Mouse (Mus musculus): Measurements from ENCODE around the gene Fbxo34. TPM values are rescaled to one million over a fixed set of nuclear protein-coding genes. Genes with fewer than 3 reads are reported as not detected.
"Not testable (repeated sequence)": the region's sequence is repeated elsewhere in the genome, so short reads cannot be mapped to it uniquely, and the experiment has no call there.

Gene Fbxo34
- polyA plus RNA-seq, 1 experiment from 2014 or later = 26.4 TPM

GRCm38 (mm10) chr14:47525861-47526260 is 75.6 kb downstream of the Fbxo34 start:
- H3K9me3 ChIP-seq = no peaks in the 10 kb centered on the region

GRCm38 (mm10) chr14:47527833-47528232 is 77.6 kb downstream of the Fbxo34 start:
- H3K36me3 ChIP-seq = peaks cover 13% of the 10 kb centered on the region; the same call in 1 of the 2 replicates
- no peaks in the 10 kb centered on the region for H3K9me3 ChIP-seq
- no peak for ATAC-seq (ENCODE audit: low FRiP score, low read depth)
- no peak overlapping the region for H3K4me3 ChIP-seq
- no peak overlapping the region for H3K4me2 ChIP-seq (replicated peaks)
- H3K9ac ChIP-seq (replicated peaks) = no peak overlapping the region
- no peaks in the 10 kb centered on the region for H3K27me3 ChIP-seq
- H3K4me1 ChIP-seq = no peaks in the 10 kb centered on the region
- no peak overlapping the region for H3K27ac ChIP-seq (replicated peaks)
- WGBS = 83% methylated on average over 2 of the region's 2 CpGs

More at GRCm38 (mm10) chr14:47525861-47526260, 75.6 kb downstream of the Fbxo34 start:
- no peak overlapping the region for H3K27ac ChIP-seq (replicated peaks)
- 90% methylated on average over 5 of the region's 5 CpGs for WGBS
- H3K27me3 ChIP-seq = no peaks in the 10 kb centered on the region
- no peak overlapping the region for H3K9ac ChIP-seq (replicated peaks)
- H3K36me3 ChIP-seq = peaks cover 5% of the 10 kb centered on the region; the same call in 1 of the 2 replicates
- ATAC-seq (ENCODE audit: low FRiP score, low read depth) = no peak
- no peak overlapping the region for H3K4me2 ChIP-seq (replicated peaks)
- no peak overlapping the region for H3K4me3 ChIP-seq
- no peaks in the 10 kb centered on the region for H3K4me1 ChIP-seq

- WGBS = 85% methylated on average over 3 of the region's 3 CpGs
- H3K9ac ChIP-seq (replicated peaks) = no peak overlapping the region
- H3K4me2 ChIP-seq (replicated peaks) = no peak overlapping the region
- no peaks in the 10 kb centered on the region for H3K4me1 ChIP-seq
- no peak overlapping the region for H3K4me3 ChIP-seq
- peaks cover 14% of the 10 kb centered on the region; the same call in 1 of the 2 replicates for H3K36me3 ChIP-seq
- H3K9me3 ChIP-seq = no peaks in the 10 kb centered on the region
- H3K27ac ChIP-seq (replicated peaks) = no peak overlapping the region
- H3K27me3 ChIP-seq = no peaks in the 10 kb centered on the region
- no peak for ATAC-seq (ENCODE audit: low FRiP score, low read depth)
Measured at GRCm38 (mm10) chr14:47528293-47528692, 78.1 kb downstream of the Fbxo34 start.

- Histone ChIP-seq H3K27ac (replicated peaks) (no peak overlapping the region), H3K4me1 (peaks cover 4% of the 10 kb centered on the region), H3K9ac (replicated peaks) (no peak overlapping the region), H3K36me3 (peaks cover 16% of the 10 kb centered on the region; the same call in 1 of the 2 replicates), H3K4me3 (no peak overlapping the region), H3K9me3 (no peaks in the 10 kb centered on the region), H3K27me3 (no peaks in the 10 kb centered on the region), H3K4me2 (replicated peaks) (no peak overlapping the region)
- no peak for ATAC-seq (ENCODE audit: low FRiP score, low read depth)
- 37% methylated on average over 8 of the region's 8 CpGs for WGBS
Measured at GRCm38 (mm10) chr14:47529019-47529418, 78.8 kb downstream of the Fbxo34 start.

GRCm38 (mm10) chr14:47529592-47529991 is 79.4 kb downstream of the Fbxo34 start:
- H3K4me1 ChIP-seq; H3K4me3 ChIP-seq; H3K4me2 ChIP-seq (replicated peaks); H3K27ac ChIP-seq (replicated peaks); H3K9ac ChIP-seq (replicated peaks); H3K27me3 ChIP-seq; ATAC-seq (ENCODE audit: low FRiP score, low read depth); H3K9me3 ChIP-seq: not testable (repeated sequence)
- H3K36me3 ChIP-seq = peaks cover 16% of the 10 kb centered on the region; the same call in 1 of the 2 replicates
- WGBS = 93% methylated on average over 12 of the region's 12 CpGs

GRCm38 (mm10) chr14:47532496-47532895 is 82.3 kb downstream of the Fbxo34 start:
- Histone ChIP-seq H3K9ac (replicated peaks) (no peak overlapping the region), H3K4me3 (no peak overlapping the region), H3K36me3 (peaks cover 16% of the 10 kb centered on the region; the same call in 1 of the 2 replicates), H3K27ac (replicated peaks) (no peak overlapping the region), H3K27me3 (no peaks in the 10 kb centered on the region), H3K9me3 (no peaks in the 10 kb centered on the region), H3K4me1 (peaks cover 5% of the 10 kb centered on the region), H3K4me2 (replicated peaks) (no peak overlapping the region)
- 80% methylated on average over 1 of the region's 1 CpGs for WGBS
- ATAC-seq (ENCODE audit: low FRiP score, low read depth) = no peak

GRCm38 (mm10) chr14:47533365-47534175 is 83.3 kb downstream of the Fbxo34 start:
- H3K9ac ChIP-seq (replicated peaks) = no peak overlapping the region
- no peak overlapping the region for H3K4me2 ChIP-seq (replicated peaks)
- peak; percentile 56; the same call in 1 of the 2 replicates for ATAC-seq (ENCODE audit: low FRiP score, low read depth)
- H3K27ac ChIP-seq (replicated peaks) = no peak overlapping the region; the same call in 1 of the 2 replicates
- no peaks in the 10 kb centered on the region for H3K9me3 ChIP-seq
- H3K36me3 ChIP-seq = peaks cover 16% of the 10 kb centered on the region; the same call in 1 of the 2 replicates
- no peak overlapping the region for H3K4me3 ChIP-seq
- H3K4me1 ChIP-seq = peaks cover 5% of the 10 kb centered on the region
- no peaks in the 10 kb centered on the region for H3K27me3 ChIP-seq
- WGBS = 46% methylated on average over 11 of the region's 11 CpGs

- Histone ChIP-seq H3K4me3 (no peak overlapping the region), H3K4me2 (replicated peaks) (no peak overlapping the region), H3K27ac (replicated peaks) (0 out of 2 replicates have a peak overlapping the region, but pooled peaks have one; percentile 6), H3K36me3 (peaks cover 18% of the 10 kb centered on the region), H3K27me3 (no peaks in the 10 kb centered on the region), H3K9me3 (no peaks in the 10 kb centered on the region), H3K9ac (replicated peaks) (no peak overlapping the region), H3K4me1 (peaks cover 5% of the 10 kb centered on the region)
- no peak for ATAC-seq (ENCODE audit: low FRiP score, low read depth)
- 85% methylated on average over 5 of the region's 5 CpGs for WGBS
Measured at GRCm38 (mm10) chr14:47534176-47534525, 83.9 kb downstream of the Fbxo34 start.

- Histone ChIP-seq H3K9ac (replicated peaks) (no peak overlapping the region), H3K27me3 (no peaks in the 10 kb centered on the region), H3K4me2 (replicated peaks) (no peak overlapping the region), H3K4me3 (no peak overlapping the region), H3K4me1 (peaks cover 5% of the 10 kb centered on the region), H3K9me3 (no peaks in the 10 kb centered on the region), H3K36me3 (peaks cover 28% of the 10 kb centered on the region), H3K27ac (replicated peaks) (no peak overlapping the region)
- ATAC-seq (ENCODE audit: low FRiP score, low read depth) = no peak
- WGBS = 95% methylated on average over 1 of the region's 1 CpGs
Measured at GRCm38 (mm10) chr14:47535096-47535495, 84.9 kb downstream of the Fbxo34 start.

- 90% methylated on average over 10 of the region's 10 CpGs for WGBS
- no peaks in the 10 kb centered on the region for H3K9me3 ChIP-seq
Measured at GRCm38 (mm10) chr14:47541325-47541948, 91.2 kb downstream of the Fbxo34 start.

GRCm38 (mm10) chr14:47542283-47542682 is 92.1 kb downstream of the Fbxo34 start:
- 91% methylated on average over 3 of the region's 3 CpGs for WGBS
- H3K4me2 ChIP-seq (replicated peaks) = no peak overlapping the region
- H3K27me3 ChIP-seq = no peaks in the 10 kb centered on the region
- H3K27ac ChIP-seq (replicated peaks) = no peak overlapping the region
- no peak overlapping the region for H3K4me3 ChIP-seq
- no peak for ATAC-seq (ENCODE audit: low FRiP score, low read depth)
- H3K9ac ChIP-seq (replicated peaks) = no peak overlapping the region
- no peaks in the 10 kb centered on the region for H3K4me1 ChIP-seq
- H3K36me3 ChIP-seq = peaks cover 71% of the 10 kb centered on the region
- no peaks in the 10 kb centered on the region for H3K9me3 ChIP-seq

More at GRCm38 (mm10) chr14:47541325-47541948, 91.2 kb downstream of the Fbxo34 start:
- Histone ChIP-seq H3K36me3 (peaks cover 62% of the 10 kb centered on the region), H3K9ac (replicated peaks) (no peak overlapping the region), H3K27me3 (no peaks in the 10 kb centered on the region), H3K4me1 (no peaks in the 10 kb centered on the region), H3K4me2 (replicated peaks) (no peak overlapping the region), H3K4me3 (no peak overlapping the region), H3K27ac (replicated peaks) (no peak overlapping the region)
- ATAC-seq (ENCODE audit: low FRiP score, low read depth) = no peak

GRCm38 (mm10) chr14:47544286-47544685 is 94.1 kb downstream of the Fbxo34 start:
- 90% methylated on average over 5 of the region's 5 CpGs for WGBS

More at GRCm38 (mm10) chr14:47544286-47544685, 94.1 kb downstream of the Fbxo34 start:
- peaks cover 86% of the 10 kb centered on the region for H3K36me3 ChIP-seq
- H3K9me3 ChIP-seq = no peaks in the 10 kb centered on the region
- no peaks in the 10 kb centered on the region for H3K4me1 ChIP-seq
- no peak overlapping the region for H3K9ac ChIP-seq (replicated peaks)
- H3K4me3 ChIP-seq = no peak overlapping the region
- no peak overlapping the region for H3K27ac ChIP-seq (replicated peaks)
- H3K4me2 ChIP-seq (replicated peaks) = no peak overlapping the region
- no peaks in the 10 kb centered on the region for H3K27me3 ChIP-seq
- ATAC-seq (ENCODE audit: low FRiP score, low read depth) = no peak

All from midbrain, embryonic 12.5 days (tissue).